27 mouse cellular contexts compared by ENCODE assay signal in the genomic region with DNA sequence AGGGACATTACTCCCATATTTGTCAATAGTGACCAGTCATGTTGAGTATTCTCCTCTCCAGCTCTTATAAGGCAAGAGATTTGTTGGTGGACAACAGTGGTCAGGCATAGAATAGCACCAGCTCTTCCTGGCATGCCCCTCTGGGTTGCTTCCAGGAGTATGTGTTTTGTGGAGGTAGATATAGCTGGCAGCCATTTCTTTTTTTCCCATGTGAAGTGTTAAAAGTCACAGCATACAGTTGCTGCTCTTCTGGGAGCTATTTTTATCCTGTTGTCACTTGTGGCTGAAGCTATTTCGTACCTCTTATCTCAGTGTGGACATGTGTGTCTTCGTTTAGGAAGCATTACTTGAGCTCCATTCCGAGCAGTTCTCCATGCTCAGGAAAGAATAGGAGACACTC.
DNase-seq lines count a peak whose midpoint lies in the region; ATAC-seq lines count a peak whose summit lies in the region.
"Had no signal": no experiment of that assay in that cellular context is flagged by ENCODE, and none has a peak within 500 bp of the region (broad histone marks: within the 10 kb centered on the region; RNA-seq: fewer than 3 reads in every experiment).

No protein-coding gene starts in this region.

- no peak overlapping the region; the same call in 1 of the 2 replicates for H3K27ac ChIP-seq in heart, embryonic 12.5 days (ENCODE audit: poor library complexity, severe bottlenecking)
- peak overlapping the region; percentile 63 for H3K27ac ChIP-seq in heart, embryonic 13.5 days (replicated peaks)
- peak overlapping the region; percentile 48 for H3K27ac ChIP-seq in heart, embryonic 15.5 days
- H3K27ac ChIP-seq in limb, embryonic 10.5 days, result no peak overlapping the region
- H3K27ac ChIP-seq: embryonic facial prominence, embryonic 10.5 days; embryonic facial prominence, embryonic 13.5 days; forebrain, embryonic 12.5 days; forebrain, embryonic 15.5 days; hindbrain, embryonic 12.5 days; hindbrain, embryonic 15.5 days had no signal

- 0 out of 2 replicates have a peak, but pooled peaks cover 11% of the 10 kb centered on the region for H3K4me1 ChIP-seq in heart, embryonic 12.5 days (replicated peaks)
- H3K4me1 ChIP-seq in heart, embryonic 13.5 days, result peaks cover 9% of the 10 kb centered on the region
- peaks cover 6% of the 10 kb centered on the region for H3K4me1 ChIP-seq in heart, embryonic 15.5 days (replicated peaks)
- no peaks in the 10 kb centered on the region for H3K4me1 ChIP-seq in limb, embryonic 10.5 days
- H3K4me1 ChIP-seq: embryonic facial prominence, embryonic 10.5 days; embryonic facial prominence, embryonic 13.5 days; forebrain, embryonic 12.5 days; forebrain, embryonic 15.5 days; hindbrain, embryonic 12.5 days; hindbrain, embryonic 15.5 days had no signal

- ATAC-seq in heart, embryonic 12.5 days (ENCODE audit: insufficient number of reproducible peaks, low FRiP score), result no peak
- no peak for ATAC-seq in heart, embryonic 13.5 days (ENCODE audit: extremely low read depth, insufficient number of reproducible peaks, low FRiP score, low TSS enrichment)
- peak; percentile 55; the same call in 1 of the 2 replicates for ATAC-seq in heart, embryonic 15.5 days (replicated peaks; ENCODE audit: insufficient number of reproducible peaks, insufficient read depth, low FRiP score, low read depth)
- ATAC-seq: CD4-positive, CD25-positive, alpha-beta regulatory T cell, adult 4 months; forebrain, embryonic 15.5 days; intestine, postnatal 0 days had no signal

- peak; percentile 3 to 5 for DNase-seq in heart, adult 9 months (ENCODE audit: low spot score in 2 of 2)
- DNase-seq in heart, postnatal 10 days, result peak; percentile 5 to 28
- no peak for DNase-seq in retina, postnatal 1 day
- no peak for DNase-seq in ovary, postnatal 14 days (ENCODE audit: low spot score)
- no peak for DNase-seq in limb, embryonic 10.5 days (ENCODE audit: low spot score)
- DNase-seq: adrenal gland, adult 2 months; adrenal gland, postnatal 14 days; cerebellum, adult 11-12 months; cerebellum, adult 8-10 months; cerebellum, postnatal 10 days; cerebellum, postnatal 36 days; embryo, embryonic 11 days; gastrocnemius, postnatal 10 days; gastrocnemius, postnatal 36 days; kidney, adult 2 months had no signal

- 18% methylated on average over 3 of the region's 3 CpGs for WGBS in heart, embryonic 12.5 days
- 16% methylated on average over 3 of the region's 3 CpGs for WGBS in heart, embryonic 13.5 days
- WGBS in heart, embryonic 15.5 days, result 16% methylated on average over 3 of the region's 3 CpGs
- 88% methylated on average over 3 of the region's 3 CpGs for WGBS in limb, embryonic 10.5 days

- H3K4me3 ChIP-seq in heart, embryonic 12.5 days, result no peak overlapping the region
- H3K4me3 ChIP-seq in heart, embryonic 13.5 days, result no peak overlapping the region
- no peak overlapping the region for H3K4me3 ChIP-seq in heart, embryonic 15.5 days
- no peak overlapping the region for H3K4me3 ChIP-seq in limb, embryonic 10.5 days
- H3K4me3 ChIP-seq: embryonic facial prominence, embryonic 10.5 days; embryonic facial prominence, embryonic 13.5 days; erythroblast, embryonic 14.5 days; forebrain, embryonic 12.5 days; forebrain, embryonic 15.5 days; hindbrain, embryonic 12.5 days; hindbrain, embryonic 15.5 days had no signal

- H3K9ac ChIP-seq in heart, embryonic 12.5 days, result no peak overlapping the region
- no peak overlapping the region for H3K9ac ChIP-seq in heart, embryonic 13.5 days
- no peak overlapping the region for H3K9ac ChIP-seq in heart, embryonic 15.5 days
- H3K9ac ChIP-seq: embryonic facial prominence, embryonic 13.5 days; forebrain, embryonic 12.5 days; forebrain, embryonic 15.5 days; hindbrain, embryonic 12.5 days; hindbrain, embryonic 15.5 days had no signal

- intact Hi-C loops in heart, postnatal 10 days (cut with DNase I), result no loop called here

- no peak overlapping the region for H3K4me2 ChIP-seq in heart, embryonic 12.5 days
- H3K4me2 ChIP-seq in heart, embryonic 13.5 days, result no peak overlapping the region
- no peak overlapping the region for H3K4me2 ChIP-seq in heart, embryonic 15.5 days
- H3K4me2 ChIP-seq: embryonic facial prominence, embryonic 13.5 days; forebrain, embryonic 12.5 days; forebrain, embryonic 15.5 days; hindbrain, embryonic 12.5 days; hindbrain, embryonic 15.5 days had no signal

- no peaks in the 10 kb centered on the region for H3K36me3 ChIP-seq in heart, embryonic 12.5 days
- no peaks in the 10 kb centered on the region for H3K36me3 ChIP-seq in heart, embryonic 13.5 days
- H3K36me3 ChIP-seq in heart, embryonic 15.5 days, result no peaks in the 10 kb centered on the region
- H3K36me3 ChIP-seq in limb, embryonic 10.5 days, result no peaks in the 10 kb centered on the region
- H3K36me3 ChIP-seq: embryonic facial prominence, embryonic 10.5 days; embryonic facial prominence, embryonic 13.5 days; forebrain, embryonic 12.5 days; forebrain, embryonic 15.5 days; hindbrain, embryonic 12.5 days; hindbrain, embryonic 15.5 days had no signal

- no peaks in the 10 kb centered on the region for H3K27me3 ChIP-seq in heart, embryonic 12.5 days (replicated peaks)
- H3K27me3 ChIP-seq in heart, embryonic 13.5 days (replicated peaks), result no peaks in the 10 kb centered on the region
- H3K27me3 ChIP-seq in heart, embryonic 15.5 days, result no peaks in the 10 kb centered on the region
- no peaks in the 10 kb centered on the region for H3K27me3 ChIP-seq in limb, embryonic 10.5 days (ENCODE audit: low read depth, poor library complexity, severe bottlenecking)
- H3K27me3 ChIP-seq: embryonic facial prominence, embryonic 13.5 days; forebrain, embryonic 12.5 days; forebrain, embryonic 15.5 days; hindbrain, embryonic 12.5 days; hindbrain, embryonic 15.5 days had no signal

- H3K9me3 ChIP-seq in heart, embryonic 12.5 days (replicated peaks), result no peaks in the 10 kb centered on the region
- H3K9me3 ChIP-seq in heart, embryonic 13.5 days, result no peaks in the 10 kb centered on the region
- no peaks in the 10 kb centered on the region for H3K9me3 ChIP-seq in heart, embryonic 15.5 days (replicated peaks)
- no peaks in the 10 kb centered on the region for H3K9me3 ChIP-seq in limb, embryonic 10.5 days (replicated peaks)
- H3K9me3 ChIP-seq: embryonic facial prominence, embryonic 10.5 days; embryonic facial prominence, embryonic 13.5 days; forebrain, embryonic 12.5 days; forebrain, embryonic 15.5 days; hindbrain, embryonic 12.5 days; hindbrain, embryonic 15.5 days had no signal

Comparison
In these comparisons a context has a peak if more than half of its experiments do, and no peak if none do; other contexts are left out.
1. H3K27ac ChIP-seq: peak in heart, embryonic 13.5 days (single experiment) and heart, embryonic 15.5 days (single experiment); none in heart, embryonic 12.5 days (single experiment) and limb, embryonic 10.5 days (single experiment).
2. DNase-seq: peak in heart, adult 9 months (2 of 2) and heart, postnatal 10 days (2 of 2); none in retina, postnatal 1 day (single experiment), ovary, postnatal 14 days (single experiment) and limb, embryonic 10.5 days (single experiment).